Mouse (Mus musculus): Measurements from ENCODE around the gene Txlng. TPM values are rescaled to one million over a fixed set of nuclear protein-coding genes. Genes with fewer than 3 reads are reported as not detected.
A peak's percentile ranks its signal among the peaks of the same experiment; 100 is the strongest.

The Txlng gene
- polyA plus RNA-seq, 1 experiment from 2014 or later: 17.5 TPM

DNA sequence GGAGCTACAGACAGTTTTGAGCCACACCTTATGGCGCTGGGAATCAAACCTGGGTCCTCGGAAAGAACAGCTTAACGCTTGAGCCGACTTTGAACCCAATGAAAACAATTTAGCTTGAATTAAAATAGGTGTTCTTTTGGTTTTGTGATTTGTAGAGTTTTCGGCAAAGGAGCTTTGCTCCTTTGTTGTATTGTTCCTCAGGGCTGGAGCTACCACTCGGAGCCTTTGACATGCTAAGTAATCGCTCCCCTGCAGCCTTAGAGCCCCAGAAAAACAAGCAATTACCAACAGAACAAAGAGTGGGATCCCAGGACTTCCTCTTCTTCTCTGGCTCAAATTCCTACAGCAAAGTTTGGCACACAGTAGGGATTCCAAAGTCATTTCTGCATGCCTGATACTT lies 73.2 kb downstream of the Txlng start:
- no peaks in the 10 kb centered on the region; the same call in 1 of the 2 replicates for H3K9me3 ChIP-seq (replicated peaks)
- no peak for ATAC-seq (ENCODE audit: low FRiP score)
- no peak overlapping the region for H3K4me3 ChIP-seq
- H3K27me3 ChIP-seq: no peaks in the 10 kb centered on the region; the same call in 1 of the 2 replicates
- 0 out of 2 replicates have a peak, but pooled peaks cover 5% of the 10 kb centered on the region for H3K4me1 ChIP-seq
- H3K27ac ChIP-seq: no peak overlapping the region
- no peaks in the 10 kb centered on the region for H3K36me3 ChIP-seq
- no peak overlapping the region for H3K4me2 ChIP-seq (replicated peaks)
- no peak overlapping the region for H3K9ac ChIP-seq
- WGBS: 37% methylated on average over 7 of the region's 7 CpGs

DNA sequence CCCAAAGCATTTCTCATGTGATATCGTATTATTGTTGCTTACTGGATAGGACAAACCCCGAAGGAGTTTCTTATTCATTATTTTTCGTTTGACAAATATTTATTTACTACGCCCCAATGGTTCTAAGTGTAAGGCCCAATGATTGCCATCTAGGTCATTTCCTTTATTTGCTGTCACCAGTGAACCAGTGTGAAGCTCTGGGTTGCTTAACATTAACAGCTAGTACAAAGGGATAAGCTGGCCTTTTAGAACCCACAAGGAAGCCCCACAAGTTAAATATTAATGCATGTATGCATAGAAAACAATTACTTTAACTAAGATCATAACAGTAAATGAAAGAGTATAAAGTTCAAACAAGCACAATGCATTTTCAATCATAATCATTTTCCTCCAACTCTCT lies 74.9 kb downstream of the Txlng start:
- H3K36me3 ChIP-seq: no peaks in the 10 kb centered on the region
- WGBS: 88% methylated on average over 4 of the region's 4 CpGs
- no peak for ATAC-seq (ENCODE audit: low FRiP score)
- H3K4me1 ChIP-seq: 0 out of 2 replicates have a peak, but pooled peaks cover 3% of the 10 kb centered on the region
- H3K4me3 ChIP-seq: no peak overlapping the region
- H3K4me2 ChIP-seq (replicated peaks): no peak overlapping the region
- H3K9me3 ChIP-seq (replicated peaks): no peaks in the 10 kb centered on the region
- no peak overlapping the region for H3K27ac ChIP-seq
- H3K27me3 ChIP-seq: no peaks in the 10 kb centered on the region; the same call in 1 of the 2 replicates
- no peak overlapping the region for H3K9ac ChIP-seq

DNA sequence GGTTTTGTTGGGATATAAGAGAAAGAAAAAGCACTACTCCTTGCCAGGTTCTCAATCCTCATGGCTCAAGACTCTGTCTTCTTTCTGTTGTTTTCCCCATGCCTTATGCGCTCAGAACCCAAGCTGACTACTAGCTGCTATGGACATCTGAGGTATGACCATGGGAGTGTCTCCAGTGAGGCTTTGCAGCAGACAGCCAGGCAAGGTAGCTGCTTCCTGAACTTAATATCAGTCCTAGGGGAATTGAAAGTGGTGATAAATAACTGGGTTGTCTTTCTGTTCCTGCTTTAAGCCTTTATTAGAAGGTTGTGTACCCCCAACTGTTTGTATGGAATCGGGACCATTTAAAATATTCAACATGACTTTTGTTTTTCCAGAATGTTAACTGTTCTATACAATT lies 76.8 kb downstream of the Txlng start:
- ATAC-seq (ENCODE audit: low FRiP score): no peak
- Histone ChIP-seq H3K9me3 (replicated peaks) (no peaks in the 10 kb centered on the region), H3K27ac (no peak overlapping the region), H3K4me1 (no peaks in the 10 kb centered on the region), H3K27me3 (peaks cover 8% of the 10 kb centered on the region), H3K4me3 (no peak overlapping the region), H3K4me2 (replicated peaks) (no peak overlapping the region), H3K36me3 (no peaks in the 10 kb centered on the region), H3K9ac (no peak overlapping the region)
- 83% methylated on average over 2 of the region's 2 CpGs for WGBS

DNA sequence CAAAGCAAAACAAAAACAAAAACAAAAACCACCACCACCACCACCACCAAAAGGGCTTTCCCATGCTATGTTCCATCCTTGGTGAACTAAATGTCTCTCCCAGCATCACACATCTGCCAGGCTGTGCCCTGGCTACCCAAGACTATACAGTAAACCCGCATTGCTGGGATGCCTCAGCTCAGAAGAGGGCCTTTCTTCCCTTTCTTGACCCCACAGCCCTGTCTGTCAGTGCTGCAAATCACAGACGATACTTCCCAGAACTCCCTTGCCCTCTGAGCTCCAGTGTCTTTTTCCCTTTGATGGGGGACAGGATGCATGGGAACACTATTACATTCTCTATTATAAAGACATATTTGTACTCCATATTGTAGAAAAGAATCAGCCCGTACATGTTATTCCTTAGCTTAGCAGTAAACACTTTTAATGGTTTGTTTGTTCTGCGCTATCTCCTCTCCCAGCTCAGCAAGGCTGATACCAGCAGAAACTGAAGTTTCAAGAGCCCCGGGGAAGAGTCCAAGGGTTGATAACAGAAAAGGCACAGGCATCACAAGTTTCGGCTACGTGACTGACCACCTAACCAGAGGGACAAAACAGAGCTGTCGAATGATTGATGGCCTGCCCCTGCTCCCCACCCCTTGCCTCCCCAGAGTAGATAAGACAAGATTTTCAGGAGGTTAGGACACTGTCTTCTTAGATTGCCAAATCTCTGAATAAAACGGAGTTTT lies 80.4 kb downstream of the Txlng start:
- H3K27ac ChIP-seq: no peak overlapping the region
- no peaks in the 10 kb centered on the region for H3K4me1 ChIP-seq
- no peak overlapping the region for H3K4me3 ChIP-seq
- H3K36me3 ChIP-seq: no peaks in the 10 kb centered on the region
- peaks cover 9% of the 10 kb centered on the region for H3K27me3 ChIP-seq
- H3K9ac ChIP-seq: no peak overlapping the region
- ATAC-seq (ENCODE audit: low FRiP score): no peak
- no peaks in the 10 kb centered on the region for H3K9me3 ChIP-seq (replicated peaks)
- H3K4me2 ChIP-seq (replicated peaks): no peak overlapping the region
- 49% methylated on average over 9 of the region's 9 CpGs for WGBS

DNA sequence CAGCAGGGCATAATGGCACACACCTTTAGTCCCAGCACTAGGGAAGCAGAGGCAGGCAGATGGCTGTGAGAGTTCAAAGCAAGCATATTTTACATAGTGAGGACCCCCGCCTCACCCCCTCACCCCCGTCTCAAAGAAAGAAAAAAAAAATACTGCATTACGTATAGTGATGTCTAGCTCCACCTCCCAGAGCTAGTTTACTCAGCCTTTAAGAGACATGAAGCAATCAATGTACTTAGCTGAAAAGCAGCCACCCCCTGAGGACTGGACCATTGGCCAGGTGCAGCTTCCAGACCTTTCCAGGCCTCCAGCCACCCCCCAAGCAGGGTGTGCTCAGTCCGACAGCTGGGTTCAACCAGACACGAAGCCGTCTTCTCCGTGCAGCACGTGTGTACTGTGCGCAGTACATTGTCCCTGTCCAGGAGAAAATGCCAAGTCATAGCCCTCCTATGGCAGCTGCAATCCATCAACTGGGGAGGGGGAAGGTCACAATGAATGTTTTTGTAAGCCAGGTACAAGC lies 93.1 kb downstream of the Txlng start:
- H3K4me2 ChIP-seq (replicated peaks): peak overlapping the region; percentile 52
- H3K4me1 ChIP-seq: no peaks in the 10 kb centered on the region
- 33% methylated on average over 9 of the region's 9 CpGs for WGBS
- no peaks in the 10 kb centered on the region for H3K9me3 ChIP-seq (replicated peaks)
- ATAC-seq (ENCODE audit: low FRiP score): peak; percentile 41; the same call in 1 of the 2 replicates
- no peak overlapping the region for H3K9ac ChIP-seq
- H3K36me3 ChIP-seq: no peaks in the 10 kb centered on the region
- peak overlapping the region; percentile 39 for H3K4me3 ChIP-seq
- no peaks in the 10 kb centered on the region for H3K27me3 ChIP-seq
- H3K27ac ChIP-seq: peak overlapping the region; percentile 74

DNA sequence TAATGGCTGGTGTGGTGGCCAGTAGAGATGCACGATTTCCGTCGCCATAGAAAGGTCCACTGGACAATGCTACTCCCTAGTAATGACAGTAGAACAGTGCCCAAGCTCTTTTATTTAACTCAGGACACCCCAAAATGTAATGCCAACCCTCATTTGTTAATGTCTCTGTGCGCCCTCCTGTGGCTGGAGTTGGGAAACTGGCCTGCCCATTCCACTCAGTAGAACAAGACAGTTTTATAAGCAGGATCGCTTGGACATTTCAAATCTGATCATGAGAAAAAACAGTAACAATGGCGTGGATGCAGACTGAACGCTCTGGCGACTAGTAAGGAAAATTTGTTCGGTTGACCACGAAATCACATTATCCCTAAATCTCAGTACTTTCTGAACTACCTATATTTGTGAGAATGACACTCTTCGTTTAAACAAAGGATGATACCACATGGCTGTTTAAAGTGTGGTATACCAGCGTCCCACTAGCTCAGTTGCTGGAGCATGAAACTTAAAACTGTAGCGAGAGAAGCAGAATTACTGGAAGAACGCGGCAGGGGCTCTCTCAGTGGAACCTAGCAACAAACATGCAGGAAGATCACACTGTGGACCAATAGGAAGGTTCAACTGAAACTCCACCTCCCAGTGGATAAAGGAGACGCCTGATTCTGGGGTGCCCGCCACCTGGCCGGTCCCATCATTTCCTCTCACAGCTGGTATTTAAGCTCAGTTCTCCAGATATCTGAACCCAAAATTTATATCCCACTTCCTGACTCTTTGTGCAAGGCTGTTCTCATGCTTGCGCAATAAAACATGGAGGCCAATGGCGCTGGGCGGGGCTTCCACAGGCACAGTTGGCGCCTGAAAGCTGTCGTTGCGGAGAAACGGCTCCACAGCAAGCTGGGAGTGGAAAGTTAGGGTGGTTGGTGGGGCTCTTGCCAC lies 94.0 kb downstream of the Txlng start:
- 25% methylated on average over 25 of the region's 25 CpGs for WGBS

DNA sequence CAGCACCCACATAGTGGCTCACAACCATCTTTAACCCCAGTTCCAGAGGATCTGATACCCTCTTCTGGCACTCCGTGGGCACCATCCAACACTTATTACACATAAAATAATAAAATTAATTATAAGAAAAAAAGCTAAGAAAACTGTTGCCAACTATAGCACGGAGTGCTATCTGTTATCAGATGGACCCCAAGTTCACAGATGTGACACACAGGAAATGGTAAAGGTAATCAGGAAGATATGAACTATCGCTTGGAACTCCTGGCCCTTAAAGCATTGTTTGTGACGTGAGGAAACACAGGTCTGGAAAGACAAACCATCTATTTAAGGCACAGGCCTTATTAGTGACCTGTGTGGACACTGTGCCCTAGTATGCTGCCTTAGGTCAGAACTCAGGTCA lies 99.2 kb downstream of the Txlng start:
- ATAC-seq (ENCODE audit: low FRiP score): no peak
- H3K27ac ChIP-seq: no peak overlapping the region
- WGBS: 93% methylated on average over 4 of the region's 4 CpGs
- H3K9me3 ChIP-seq (replicated peaks): no peaks in the 10 kb centered on the region
- H3K9ac ChIP-seq: no peak overlapping the region
- H3K4me1 ChIP-seq: no peaks in the 10 kb centered on the region
- no peaks in the 10 kb centered on the region for H3K36me3 ChIP-seq
- H3K27me3 ChIP-seq: no peaks in the 10 kb centered on the region
- no peak overlapping the region for H3K4me3 ChIP-seq
- no peak overlapping the region for H3K4me2 ChIP-seq (replicated peaks)

More for the DNA sequence above, 94.0 kb downstream of the Txlng start:
- Histone ChIP-seq H3K4me3 (peak overlapping the region; percentile 39), H3K27ac (peak overlapping the region; percentile 74), H3K9ac (peak overlapping the region; percentile 35; the same call in 1 of the 2 replicates), H3K27me3 (no peaks in the 10 kb centered on the region), H3K4me1 (no peaks in the 10 kb centered on the region), H3K4me2 (replicated peaks) (peak overlapping the region; percentile 52), H3K9me3 (replicated peaks) (no peaks in the 10 kb centered on the region), H3K36me3 (no peaks in the 10 kb centered on the region)
- peak; percentile 90 for ATAC-seq (ENCODE audit: low FRiP score)

MicroRNAs within 50 kb of the gene (microRNA counts, 519-probe panel; counts per million panel counts)
- microRNA mmu-miR-3473: 470 counts per million, percentile 58 among the panel's probes with 10 or more counts

Small RNA genes lying within 50 kb of the gene (microRNA-seq; reads per million reads assigned to microRNA genes)
- not detected for gene Mir3473a

Other genes with a start within 250 kb of the Txlng start
- 1.9 and 2.4 TPM in 2 replicates for gene Reps2, start 185.8 kb downstream of the Txlng start, polyA plus RNA-seq (2016; fragmentation: Nextera tagmentation; extraction: Ambion mirVana)
- gene Rbbp7, start 69.1 kb downstream of the Txlng start, polyA plus RNA-seq (2016; fragmentation: Nextera tagmentation; extraction: Ambion mirVana): 283 and 286 TPM in 2 replicates
- gene Syap1, start 59.0 kb upstream of the Txlng start, polyA plus RNA-seq (2016; fragmentation: Nextera tagmentation; extraction: Ambion mirVana): 39.0 and 43.0 TPM in 2 replicates
- gene Ctps2, start 71.8 kb upstream of the Txlng start, polyA plus RNA-seq (2016; fragmentation: Nextera tagmentation; extraction: Ambion mirVana): 95.1 and 96.2 TPM in 2 replicates
- gene S100g, start 135.1 kb upstream of the Txlng start, polyA plus RNA-seq (2016; fragmentation: Nextera tagmentation; extraction: Ambion mirVana): 0.68 TPM in 1 of 2 replicates, not detected in the other

Measured in hindbrain, embryonic 12.5 days (tissue).